Mouse (Mus musculus) forebrain, embryonic 13.5 days (tissue): ENCODE results near the gene Msgn1. TPM values are rescaled to one million over a fixed set of nuclear protein-coding genes. Genes with fewer than 3 reads are reported as not detected.

Experiments
- ATAC-seq: fragments of 200-750 bp; cut with Nextera tagmentation; 2 replicates; pipeline ENCODE4 v1.8.0; 2017
- H3K27ac ChIP-seq: fragments of 300-500 bp; sonication (generic); 2 replicates; pipeline ENCODE4 v1.5.1; 2015; ENCODE audit warnings: inconsistent platforms, mild to moderate bottlenecking, moderate library complexity
- H3K27me3 ChIP-seq: fragments of 300-500 bp; sonication (generic); 2 replicates; pipeline ENCODE4 v1.6.1; 2015; ENCODE audit warnings: mild to moderate bottlenecking, inconsistent platforms
- H3K36me3 ChIP-seq: fragments of 300-500 bp; sonication (generic); 2 replicates; pipeline ENCODE4 v1.6.1; 2015; ENCODE audit warnings: mild to moderate bottlenecking, inconsistent platforms; ENCODE audit not compliant: poor library complexity, severe bottlenecking
- H3K4me1 ChIP-seq: fragments of 300-500 bp; sonication (generic); 2 replicates; pipeline ENCODE4 v1.6.1; 2015; ENCODE audit warnings: inconsistent platforms
- H3K4me2 ChIP-seq: fragments of 300-500 bp; sonication (generic); 2 replicates; pipeline ENCODE4 v1.6.1; 2015; ENCODE audit warnings: inconsistent platforms, mild to moderate bottlenecking, moderate library complexity
- H3K4me3 ChIP-seq: fragments of 300-500 bp; sonication (generic); 2 replicates; pipeline ENCODE4 v1.5.1; 2015; ENCODE audit warnings: mild to moderate bottlenecking, inconsistent platforms
- H3K9ac ChIP-seq: fragments of 300-500 bp; sonication (generic); 2 replicates; pipeline ENCODE4 v1.6.1; 2015; ENCODE audit warnings: mild to moderate bottlenecking, inconsistent platforms
- H3K9me3 ChIP-seq: fragments of 300-500 bp; sonication (generic); replicated peaks from 2 replicates; pipeline ENCODE4 v1.6.1; 2016; ENCODE audit warnings: inconsistent platforms
- WGBS: fragments of 180-500 bp; shearing (Covaris S2); methylation state at CpG from one replicate; pipeline ENCODE4 v1.1.7; 2015; 5-methylcytosine and 5-hydroxymethylcytosine counted together
- polyA plus RNA-seq: library from polyadenylated mRNA; unstranded; fragments of >200 nt; fragmentation: Nextera tagmentation; extraction: Ambion mirVana; gene quantifications from 2 replicates; pipeline ENCODE4 v1.2.1, GENCODE M21; 2015

Gene Msgn1
- polyA plus RNA-seq: not detected in 2 replicates

DNA sequence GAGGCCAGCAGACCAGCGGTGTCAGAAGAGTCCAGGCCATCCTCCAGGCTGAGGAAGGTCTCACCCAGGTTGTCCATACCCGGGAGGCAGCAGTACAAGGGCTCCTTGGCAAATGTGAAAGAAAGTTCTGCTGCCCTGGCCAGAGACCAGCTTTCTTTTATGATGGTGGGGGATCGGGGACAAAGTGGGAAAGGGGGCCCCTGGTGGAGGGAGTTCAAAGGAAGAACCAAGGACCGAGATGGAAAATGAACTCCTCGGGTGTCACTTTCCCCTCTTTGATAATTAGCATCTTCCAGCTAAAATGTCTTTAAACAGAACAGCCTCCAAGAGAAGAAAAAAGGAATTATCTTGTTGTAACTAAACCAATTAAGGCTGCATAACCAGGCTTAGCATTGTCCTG lies at the start of gene Msgn1:
Msgn1 (minus strand) TSS at position 101 of the 400 bp plus-strand sequence.
- WGBS: 29% methylated on average over 5 of the region's 5 CpGs
- H3K27me3 ChIP-seq: no peaks in the 10 kb centered on the region; the same call in 1 of the 2 replicates
- peak; percentile 36; the same call in 1 of the 2 replicates for ATAC-seq

DNA sequence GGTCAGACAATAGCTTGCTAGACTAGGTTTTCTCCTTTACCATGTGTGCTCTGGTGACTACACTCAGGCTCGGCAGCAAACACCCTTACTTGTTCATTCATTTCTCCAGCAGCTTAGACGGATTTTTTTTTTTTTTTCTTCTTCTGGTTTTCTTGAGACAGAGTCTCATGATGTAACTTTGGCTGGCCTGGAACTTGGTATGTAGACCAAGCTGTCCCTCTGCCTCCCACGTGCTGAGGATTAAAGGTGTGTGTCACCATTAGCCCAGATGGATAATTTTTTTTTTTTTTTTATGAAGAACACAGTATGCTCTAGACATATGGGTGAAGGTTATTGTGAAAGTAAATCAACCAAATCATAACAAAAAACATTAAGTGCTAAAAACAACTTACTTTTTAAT lies 41.5 kb upstream of the Msgn1 start:
- no peak for ATAC-seq
- peaks cover 21% of the 10 kb centered on the region for H3K36me3 ChIP-seq
- H3K9ac ChIP-seq: no peak overlapping the region
- no peak overlapping the region for H3K4me2 ChIP-seq
- no peaks in the 10 kb centered on the region for H3K27me3 ChIP-seq
- no peak overlapping the region for H3K4me3 ChIP-seq
- H3K9me3 ChIP-seq: no peaks in the 10 kb centered on the region
- 75% methylated on average over 3 of the region's 3 CpGs for WGBS
- H3K4me1 ChIP-seq: no peaks in the 10 kb centered on the region
- no peak overlapping the region for H3K27ac ChIP-seq

More for the DNA sequence above, at the start of gene Msgn1:
- no peak within 1 kb of the TSS for H3K4me3 ChIP-seq
- H3K4me2 ChIP-seq: no peak within 1 kb of the TSS
- no peaks in the 10 kb centered on the region for H3K9me3 ChIP-seq
- no peaks in the 10 kb centered on the region for H3K36me3 ChIP-seq
- no peak within 1 kb of the TSS for H3K9ac ChIP-seq
- H3K27ac ChIP-seq: no peak within 1 kb of the TSS
- H3K4me1 ChIP-seq: peaks cover 12% of the 10 kb centered on the region

DNA sequence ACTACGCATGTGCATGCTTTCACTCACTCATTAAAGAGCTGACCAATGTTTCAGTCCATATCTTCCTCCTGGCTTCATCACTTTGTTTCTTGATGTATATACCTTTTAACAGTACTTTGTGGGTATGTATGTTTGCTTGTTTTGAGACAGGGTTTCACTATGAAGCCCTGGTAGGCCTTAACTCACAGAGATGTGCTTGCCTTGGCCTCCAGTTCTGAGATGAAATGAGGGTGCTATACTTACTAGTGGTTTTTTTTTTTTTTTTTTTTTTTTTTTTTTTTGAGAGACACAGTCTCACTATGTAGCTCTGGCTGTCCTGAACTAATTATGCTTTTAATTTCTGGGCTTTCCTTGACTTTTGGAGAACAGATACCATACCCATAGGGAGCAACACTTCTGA lies 38.7 kb upstream of the Msgn1 start:
- ATAC-seq: no peak
- H3K4me1 ChIP-seq: no peaks in the 10 kb centered on the region
- 100% methylated on average over 1 of the region's 1 CpGs for WGBS
- H3K27me3 ChIP-seq: no peaks in the 10 kb centered on the region
- no peak overlapping the region for H3K9ac ChIP-seq
- H3K36me3 ChIP-seq: peaks cover 26% of the 10 kb centered on the region
- no peak overlapping the region for H3K4me3 ChIP-seq
- H3K9me3 ChIP-seq: no peaks in the 10 kb centered on the region
- no peak overlapping the region for H3K27ac ChIP-seq
- no peak overlapping the region for H3K4me2 ChIP-seq

DNA sequence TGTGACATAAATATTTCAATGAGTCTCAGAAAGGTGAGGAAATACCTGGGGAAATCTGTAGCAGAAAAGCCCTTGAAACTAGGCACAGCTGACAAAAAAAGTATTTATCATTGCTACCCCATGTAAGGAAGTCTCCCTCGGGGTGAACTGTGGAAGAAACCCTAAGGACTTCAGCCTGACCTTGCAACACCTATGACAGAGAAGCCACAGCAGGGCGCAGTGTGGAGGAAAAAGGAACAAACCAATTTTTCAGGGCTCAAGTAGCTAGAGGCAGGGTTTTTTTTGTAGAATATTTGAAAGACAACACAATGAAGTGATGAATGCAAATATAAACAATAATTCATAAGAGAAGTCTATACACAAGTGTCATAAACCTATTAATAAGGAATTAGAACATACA lies 27.2 kb upstream of the Msgn1 start:
- H3K9me3 ChIP-seq: no peaks in the 10 kb centered on the region
- 83% methylated on average over 2 of the region's 2 CpGs for WGBS
- no peaks in the 10 kb centered on the region for H3K27me3 ChIP-seq
- H3K4me1 ChIP-seq: no peaks in the 10 kb centered on the region
- ATAC-seq: no peak
- no peak overlapping the region for H3K4me2 ChIP-seq
- H3K4me3 ChIP-seq: no peak overlapping the region
- H3K9ac ChIP-seq: no peak overlapping the region
- H3K36me3 ChIP-seq: no peaks in the 10 kb centered on the region
- no peak overlapping the region for H3K27ac ChIP-seq

- Histone ChIP-seq H3K4me3 (no peak overlapping the region), H3K9ac (no peak overlapping the region), H3K36me3 (no peaks in the 10 kb centered on the region), H3K4me1 (no peaks in the 10 kb centered on the region), H3K27ac (no peak overlapping the region), H3K27me3 (no peaks in the 10 kb centered on the region), H3K4me2 (no peak overlapping the region), H3K9me3 (no peaks in the 10 kb centered on the region)
- no peak for ATAC-seq
- WGBS: 67% methylated on average over 2 of the region's 2 CpGs
These were observed 21.5 kb upstream of the Msgn1 start for GRCm38 (mm10) chr12:11230267-11230666.

DNA sequence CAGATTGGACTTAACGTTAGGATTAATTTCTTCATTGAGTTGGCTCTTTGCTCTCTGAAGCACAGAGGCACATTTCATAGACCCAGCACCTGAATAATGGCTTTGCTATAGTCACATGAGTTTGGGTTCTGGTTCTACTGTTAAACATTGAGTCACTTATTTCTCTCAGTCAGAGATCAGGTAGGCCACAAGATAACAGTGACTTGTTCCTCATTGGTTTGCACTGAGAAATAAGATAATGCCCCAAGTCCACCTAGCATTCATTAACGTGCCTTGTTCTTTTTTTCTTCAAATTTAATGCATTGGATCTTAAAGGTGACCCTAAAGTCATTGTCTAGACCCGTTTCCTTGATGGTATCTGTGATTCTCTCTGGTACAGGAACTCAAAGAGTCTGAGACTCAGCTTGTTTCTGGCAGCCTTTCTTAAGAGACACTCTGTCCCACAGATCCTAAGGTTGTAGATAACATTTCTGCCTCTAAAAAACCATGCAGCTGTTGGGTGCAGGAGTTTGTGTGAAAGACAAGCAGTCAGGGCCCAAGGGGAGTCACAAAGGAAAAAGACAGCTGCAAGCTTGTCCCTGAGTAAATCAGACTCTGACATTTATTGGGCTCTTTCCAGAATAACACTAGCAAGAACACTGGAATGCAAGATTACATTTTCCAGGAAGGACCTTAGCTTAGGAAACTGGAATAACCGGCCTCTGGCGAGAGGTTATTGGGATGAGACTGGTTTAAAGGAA lies 17.9 kb upstream of the Msgn1 start:
- no peaks in the 10 kb centered on the region for H3K27me3 ChIP-seq
- H3K4me2 ChIP-seq: no peak overlapping the region
- peaks cover 9% of the 10 kb centered on the region for H3K4me1 ChIP-seq
- WGBS: 87% methylated on average over 5 of the region's 5 CpGs
- H3K27ac ChIP-seq: no peak overlapping the region
- H3K4me3 ChIP-seq: no peak overlapping the region
- ATAC-seq: no peak
- H3K36me3 ChIP-seq: no peaks in the 10 kb centered on the region
- no peak overlapping the region for H3K9ac ChIP-seq
- H3K9me3 ChIP-seq: no peaks in the 10 kb centered on the region

GRCm38 (mm10) chr12:11226123-11226522 lies 17.4 kb upstream of the Msgn1 start:
- no peak overlapping the region for H3K4me2 ChIP-seq
- peaks cover 14% of the 10 kb centered on the region for H3K4me1 ChIP-seq
- no peak overlapping the region for H3K27ac ChIP-seq
- no peaks in the 10 kb centered on the region for H3K27me3 ChIP-seq
- WGBS: 57% methylated on average over 1 of the region's 1 CpGs
- H3K4me3 ChIP-seq: no peak overlapping the region
- no peaks in the 10 kb centered on the region for H3K36me3 ChIP-seq
- no peak overlapping the region for H3K9ac ChIP-seq
- no peak for ATAC-seq
- H3K9me3 ChIP-seq: no peaks in the 10 kb centered on the region

DNA sequence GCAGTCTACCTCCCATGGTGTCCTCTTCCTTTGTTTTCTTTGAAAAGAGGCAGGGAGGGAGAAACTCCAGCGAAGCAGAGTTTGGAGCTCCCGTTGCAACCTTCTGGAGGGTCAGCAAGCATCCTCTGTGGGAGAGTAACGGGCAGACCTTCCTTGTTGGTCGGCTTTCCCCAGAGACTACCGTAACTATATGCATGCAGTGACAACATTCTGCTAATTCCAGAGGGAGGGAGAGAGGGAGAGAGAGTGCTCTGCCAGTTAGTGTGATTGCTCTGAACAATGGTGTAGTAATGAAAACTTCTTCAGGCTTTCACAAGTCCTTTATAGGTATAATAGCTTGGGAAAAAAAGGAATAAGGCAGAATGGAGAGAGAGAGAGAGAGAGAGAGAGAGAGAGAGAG lies 15.9 kb upstream of the Msgn1 start:
- Histone ChIP-seq H3K4me3 (no peak overlapping the region), H3K27ac (no peak overlapping the region), H3K9ac (no peak overlapping the region), H3K9me3 (no peaks in the 10 kb centered on the region), H3K27me3 (no peaks in the 10 kb centered on the region), H3K36me3 (no peaks in the 10 kb centered on the region), H3K4me1 (peaks cover 17% of the 10 kb centered on the region), H3K4me2 (no peak overlapping the region)
- 5% methylated on average over 5 of the region's 5 CpGs for WGBS
- ATAC-seq: no peak

DNA sequence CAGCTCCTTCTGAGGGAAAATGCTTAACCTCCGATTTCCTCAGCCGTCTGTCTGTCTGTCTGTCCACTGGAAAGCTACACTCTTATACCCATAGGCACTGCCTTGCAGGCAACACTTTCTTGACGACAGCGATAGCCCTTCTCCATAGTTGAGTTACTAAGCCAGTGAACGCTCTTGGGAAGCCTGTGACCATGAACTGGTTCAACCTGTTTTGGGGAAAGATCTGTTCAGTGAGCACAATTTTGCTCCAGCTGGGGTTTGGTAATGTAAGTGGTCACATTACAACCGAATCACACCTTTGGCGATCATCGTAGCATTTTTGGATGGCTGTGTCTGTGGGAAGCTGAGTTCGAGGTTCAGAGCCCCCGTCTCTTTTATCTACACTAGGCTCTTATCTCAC lies 14.3 kb upstream of the Msgn1 start:
- Histone ChIP-seq H3K4me2 (no peak overlapping the region), H3K9ac (no peak overlapping the region), H3K27me3 (no peaks in the 10 kb centered on the region), H3K27ac (no peak overlapping the region), H3K4me1 (peaks cover 17% of the 10 kb centered on the region), H3K4me3 (no peak overlapping the region), H3K36me3 (no peaks in the 10 kb centered on the region), H3K9me3 (no peaks in the 10 kb centered on the region)
- 93% methylated on average over 10 of the region's 10 CpGs for WGBS
- no peak for ATAC-seq

- H3K27ac ChIP-seq: no peak overlapping the region
These were observed 13.8 kb upstream of the Msgn1 start for GRCm38 (mm10) chr12:11222566-11222965.

DNA sequence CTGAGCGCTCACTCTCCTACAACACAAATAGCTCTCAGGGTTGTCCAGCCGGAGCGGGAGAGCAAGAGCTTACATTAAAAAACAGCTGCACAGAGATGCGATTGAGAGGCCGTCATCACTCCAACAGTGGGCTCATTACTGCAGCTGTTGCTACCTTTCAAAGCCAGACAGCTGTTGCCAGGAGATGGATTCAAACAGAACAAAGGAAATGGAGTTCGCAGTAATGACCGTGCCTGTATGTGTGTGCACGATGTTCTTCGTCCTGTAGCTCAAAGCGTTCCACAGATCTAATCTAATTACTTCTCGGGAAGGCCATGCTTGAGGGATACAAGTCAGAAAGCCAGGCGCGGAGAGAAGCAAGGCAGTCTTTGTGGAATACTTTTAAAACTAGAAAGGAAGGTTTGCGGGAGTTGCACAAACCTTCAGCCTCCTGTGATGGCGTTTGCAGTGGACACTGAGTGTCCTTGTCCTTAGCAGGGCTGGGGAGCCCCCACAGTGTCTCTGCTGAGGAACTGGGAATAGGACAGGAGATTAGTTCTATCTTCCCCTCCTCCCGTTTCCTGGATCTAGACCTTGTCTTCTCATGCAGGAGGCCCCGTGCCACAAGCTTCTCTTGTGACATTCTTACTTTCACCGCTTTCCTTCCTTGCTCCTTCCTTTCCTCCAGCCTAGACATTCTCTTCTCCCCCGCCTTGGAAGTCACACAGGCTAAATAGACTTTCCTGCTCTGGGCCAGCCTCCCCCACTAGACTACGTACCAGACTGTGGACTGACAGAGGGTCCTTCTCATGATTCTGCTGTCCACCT lies 13.0 kb upstream of the Msgn1 start:
- no peaks in the 10 kb centered on the region for H3K36me3 ChIP-seq
- H3K4me2 ChIP-seq: peak overlapping the region; percentile 6; the same call in 1 of the 2 replicates
- H3K27me3 ChIP-seq: no peaks in the 10 kb centered on the region
- H3K9ac ChIP-seq: no peak overlapping the region
- H3K9me3 ChIP-seq: no peaks in the 10 kb centered on the region
- H3K4me1 ChIP-seq: peaks cover 17% of the 10 kb centered on the region
- no peak overlapping the region for H3K4me3 ChIP-seq
- peak overlapping the region; percentile 48 for H3K27ac ChIP-seq
- ATAC-seq: peak; percentile 88
- 38% methylated on average over 20 of the region's 20 CpGs for WGBS

More at GRCm38 (mm10) chr12:11222566-11222965, 13.8 kb upstream of the Msgn1 start:
- Histone ChIP-seq H3K9me3 (no peaks in the 10 kb centered on the region), H3K27me3 (no peaks in the 10 kb centered on the region), H3K36me3 (no peaks in the 10 kb centered on the region), H3K4me1 (peaks cover 17% of the 10 kb centered on the region), H3K9ac (no peak overlapping the region), H3K4me2 (no peak overlapping the region), H3K4me3 (no peak overlapping the region)
- WGBS: 57% methylated on average over 3 of the region's 3 CpGs
- no peak for ATAC-seq

- H3K4me3 ChIP-seq: no peak overlapping the region
- ATAC-seq: no peak
- no peak overlapping the region for H3K4me2 ChIP-seq
- H3K9me3 ChIP-seq: no peaks in the 10 kb centered on the region
- WGBS: 82% methylated on average over 7 of the region's 7 CpGs
- no peaks in the 10 kb centered on the region for H3K36me3 ChIP-seq
- no peaks in the 10 kb centered on the region for H3K27me3 ChIP-seq
- H3K4me1 ChIP-seq: peaks cover 10% of the 10 kb centered on the region
- H3K27ac ChIP-seq: no peak overlapping the region
- H3K9ac ChIP-seq: no peak overlapping the region
These were observed 9.0 kb upstream of the Msgn1 start for GRCm38 (mm10) chr12:11217726-11218250.
